Mouse (Mus musculus) stomach, postnatal 0 days (tissue): ENCODE measurements at regions not wholly inside any gene's neighbourhood (a gene's known extent, or its start where the extent isn't known, plus 50 kb on each side); places are given as distances from the start of the nearest gene placed in this dataset.

ENCODE experiments used
- ATAC-seq: fragments of 200-750 bp; cut with Nextera tagmentation; 2 replicates; pipeline ENCODE4 v1.8.0; 2017; ENCODE audit not compliant: low FRiP score, low TSS enrichment
- DNase-seq: peaks from one replicate; pipeline ENCODE4 v3.0.0-alpha.2; 2016; ENCODE audit warnings: low spot score
- H3K27ac ChIP-seq: fragments of 300-500 bp; sonication (generic); replicated peaks from 2 replicates; pipeline ENCODE4 v1.5.1; 2014; ENCODE audit warnings: mild to moderate bottlenecking, control low read depth
- H3K27me3 ChIP-seq: fragments of 300-500 bp; sonication (generic); 2 replicates; pipeline ENCODE4 v1.6.1; 2014; ENCODE audit warnings: low read length; ENCODE audit not compliant: control insufficient read depth, insufficient read depth
- H3K36me3 ChIP-seq: fragments of 300-500 bp; sonication (generic); 2 replicates; pipeline ENCODE4 v1.6.1; 2014; ENCODE audit warnings: low read length, mixed read lengths; ENCODE audit not compliant: control insufficient read depth, insufficient read depth
- H3K4me1 ChIP-seq: fragments of 300-500 bp; sonication (generic); replicated peaks from 2 replicates; pipeline ENCODE4 v1.6.1; 2014; ENCODE audit warnings: antibody characterized with exemption; ENCODE audit not compliant: control insufficient read depth, insufficient read depth
- H3K4me2 ChIP-seq: fragments of 300-500 bp; sonication (generic); replicated peaks from 2 replicates; pipeline ENCODE4 v1.6.1; 2014; ENCODE audit warnings: low read depth, mild to moderate bottlenecking, control low read depth, moderate library complexity
- H3K4me3 ChIP-seq: fragments of 300-500 bp; sonication (generic); 2 replicates; pipeline ENCODE4 v1.5.1; 2014; ENCODE audit warnings: low read depth, low read length, control low read depth
- H3K9ac ChIP-seq: fragments of 300-500 bp; sonication (generic); 2 replicates; pipeline ENCODE4 v1.6.1; 2014; ENCODE audit warnings: mild to moderate bottlenecking, low read length, control low read depth, mixed read lengths
- H3K9me3 ChIP-seq: fragments of 300-500 bp; sonication (generic); 2 replicates; pipeline ENCODE4 v1.6.1; 2016; ENCODE audit warnings: low read length; ENCODE audit not compliant: control insufficient read depth
- CTCF ChIP-seq: IDR thresholded peaks from 2 replicates; pipeline ENCODE4 v1.5.1; 2016; ENCODE audit warnings: antibody characterized with exemption, low read depth, mild to moderate bottlenecking, moderate library complexity
- EP300 ChIP-seq: optimal IDR thresholded peaks from 2 replicates; pipeline ENCODE3; 2016; ENCODE audit warnings: antibody characterized with exemption
- WGBS: fragments of 180-500 bp; shearing (Covaris S2); extraction: QIAGEN DNeasy Blood & Tissue Kit; methylation state at CpG from one replicate; pipeline ENCODE4 v1.1.7; 2014; 5-methylcytosine and 5-hydroxymethylcytosine counted together

DNA sequence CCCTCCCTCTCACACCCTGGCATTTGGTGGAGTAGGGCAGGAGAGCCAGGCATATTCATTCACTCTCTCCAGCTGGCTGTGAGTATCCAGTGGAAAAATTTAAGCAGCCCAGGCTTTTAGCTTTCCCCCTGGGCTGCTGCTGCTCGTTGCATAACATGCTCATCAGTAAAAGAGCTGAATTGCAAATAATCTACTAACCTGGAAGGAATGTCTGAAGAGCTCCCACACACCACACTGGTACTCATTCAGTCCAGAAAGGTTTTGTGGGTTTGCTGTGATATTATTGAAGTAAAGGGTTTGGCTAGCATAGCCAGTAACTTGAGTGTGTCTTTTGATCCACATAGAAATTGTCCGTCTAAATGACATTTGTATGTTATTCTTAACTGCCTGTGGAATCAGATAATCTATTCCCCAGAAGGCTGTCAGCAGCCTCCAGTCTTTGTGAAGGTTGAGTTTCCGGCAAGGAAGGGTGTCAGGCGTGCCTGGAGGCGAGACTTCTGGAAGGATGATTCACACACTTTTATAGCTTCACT, 334.5 kb upstream of the Trib2 start:
- H3K9ac ChIP-seq = no peak overlapping the region
- 29% methylated on average over 5 of the region's 5 CpGs for WGBS
- no peaks in the 10 kb centered on the region for H3K27me3 ChIP-seq
- no peak overlapping the region for H3K4me2 ChIP-seq
- H3K36me3 ChIP-seq = no peaks in the 10 kb centered on the region
- no peak for ATAC-seq
- H3K27ac ChIP-seq = no peak overlapping the region
- H3K4me3 ChIP-seq = no peak overlapping the region
- DNase-seq = no peak
- no peak for TF ChIP-seq CTCF
- no peak for TF ChIP-seq EP300
- H3K9me3 ChIP-seq = no peaks in the 10 kb centered on the region
- H3K4me1 ChIP-seq = no peaks in the 10 kb centered on the region

DNA sequence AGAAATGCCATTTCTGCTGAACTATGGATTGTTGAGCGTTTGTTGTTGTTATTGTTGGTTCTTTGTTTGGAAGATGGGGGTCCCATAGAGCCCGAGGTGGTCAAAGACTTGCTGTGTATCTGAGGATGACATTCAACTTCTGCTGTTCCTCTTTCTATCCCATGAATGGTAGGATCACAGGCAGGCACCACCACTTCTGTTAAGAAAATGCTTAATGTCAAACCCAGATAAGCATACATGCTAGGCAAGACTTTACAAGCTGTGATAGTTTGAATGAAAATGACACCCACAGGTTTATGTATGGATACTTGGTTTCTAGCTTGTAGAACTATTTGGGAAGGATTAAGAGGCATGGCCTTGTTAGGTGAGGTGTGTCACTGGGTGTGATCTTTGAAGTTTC, 330.2 kb upstream of the Trib2 start:
- Histone ChIP-seq H3K9ac (no peak overlapping the region), H3K4me2 (no peak overlapping the region), H3K27me3 (no peaks in the 10 kb centered on the region), H3K4me3 (no peak overlapping the region), H3K9me3 (no peaks in the 10 kb centered on the region), H3K4me1 (no peaks in the 10 kb centered on the region), H3K36me3 (no peaks in the 10 kb centered on the region), H3K27ac (no peak overlapping the region)
- TF ChIP-seq EP300 = no peak
- TF ChIP-seq CTCF = no peak
- ATAC-seq (no peak), DNase-seq (no peak)
- WGBS = 81% methylated on average over 2 of the region's 2 CpGs

GRCm38 (mm10) chr12:16145621-16146020, 328.9 kb upstream of the Trib2 start:
- H3K9me3 ChIP-seq = no peaks in the 10 kb centered on the region
- no peaks in the 10 kb centered on the region for H3K27me3 ChIP-seq
- no peaks in the 10 kb centered on the region for H3K4me1 ChIP-seq
- 67% methylated on average over 7 of the region's 7 CpGs for WGBS
- DNase-seq (no peak), ATAC-seq (no peak)
- no peak for TF ChIP-seq CTCF
- no peak for TF ChIP-seq EP300
- no peak overlapping the region for H3K27ac ChIP-seq
- H3K36me3 ChIP-seq = no peaks in the 10 kb centered on the region
- H3K9ac ChIP-seq = no peak overlapping the region
- H3K4me3 ChIP-seq = no peak overlapping the region
- no peak overlapping the region for H3K4me2 ChIP-seq

GRCm38 (mm10) chr12:16141193-16141592, 324.5 kb upstream of the Trib2 start:
- ATAC-seq (no peak), DNase-seq (no peak)
- WGBS = 71% methylated on average over 4 of the region's 4 CpGs

GRCm38 (mm10) chr12:16140511-16141110, 323.9 kb upstream of the Trib2 start:
- no peak for TF ChIP-seq CTCF
- no peak for TF ChIP-seq EP300
- 64% methylated on average over 5 of the region's 5 CpGs for WGBS
- DNase-seq = no peak

More at GRCm38 (mm10) chr12:16141193-16141592, 324.5 kb upstream of the Trib2 start:
- TF ChIP-seq EP300 = no peak
- no peak overlapping the region for H3K9ac ChIP-seq
- H3K4me2 ChIP-seq = no peak overlapping the region
- H3K4me1 ChIP-seq = no peaks in the 10 kb centered on the region
- no peak overlapping the region for H3K4me3 ChIP-seq
- no peaks in the 10 kb centered on the region for H3K27me3 ChIP-seq
- no peak overlapping the region for H3K27ac ChIP-seq
- no peaks in the 10 kb centered on the region for H3K9me3 ChIP-seq
- no peaks in the 10 kb centered on the region for H3K36me3 ChIP-seq

GRCm38 (mm10) chr12:16139152-16139551, 322.4 kb upstream of the Trib2 start:
- WGBS = 62% methylated on average over 4 of the region's 4 CpGs
- no peak overlapping the region for H3K27ac ChIP-seq

More at GRCm38 (mm10) chr12:16140511-16141110, 323.9 kb upstream of the Trib2 start:
- Histone ChIP-seq H3K9me3 (no peaks in the 10 kb centered on the region), H3K27ac (no peak overlapping the region), H3K4me1 (no peaks in the 10 kb centered on the region), H3K27me3 (no peaks in the 10 kb centered on the region), H3K4me2 (no peak overlapping the region), H3K36me3 (no peaks in the 10 kb centered on the region), H3K9ac (no peak overlapping the region), H3K4me3 (no peak overlapping the region)
- ATAC-seq = no peak

More at GRCm38 (mm10) chr12:16139152-16139551, 322.4 kb upstream of the Trib2 start:
- ATAC-seq (no peak), DNase-seq (no peak)
- H3K4me1 ChIP-seq = no peaks in the 10 kb centered on the region
- H3K4me3 ChIP-seq = no peak overlapping the region
- H3K4me2 ChIP-seq = no peak overlapping the region
- no peaks in the 10 kb centered on the region for H3K27me3 ChIP-seq
- H3K9ac ChIP-seq = no peak overlapping the region
- H3K9me3 ChIP-seq = no peaks in the 10 kb centered on the region
- TF ChIP-seq CTCF (no peak), EP300 (no peak)
- no peaks in the 10 kb centered on the region for H3K36me3 ChIP-seq
